Mouse (Mus musculus) midbrain, embryonic 12.5 days (tissue): ENCODE data around the gene Irgq. TPM values are rescaled to one million over a fixed set of nuclear protein-coding genes. Genes with fewer than 3 reads are reported as not detected.
"Not testable (repeated sequence)": the region's sequence is repeated elsewhere in the genome, so short reads cannot be mapped to it uniquely, and the experiment has no call there.

Experiments
- ATAC-seq: fragments of 200-750 bp; cut with Nextera tagmentation; 2 replicates; pipeline ENCODE4 v1.8.0; 2017; ENCODE audit warnings: low read depth, moderate TSS enrichment, moderate library complexity; ENCODE audit not compliant: low FRiP score
- H3K27ac ChIP-seq: fragments of 300-500 bp; sonication (generic); replicated peaks from 2 replicates; pipeline ENCODE4 v1.5.1; 2016; ENCODE audit warnings: mild to moderate bottlenecking
- H3K27me3 ChIP-seq: fragments of 300-500 bp; sonication (generic); 2 replicates; pipeline ENCODE4 v1.6.1; 2016; ENCODE audit warnings: mild to moderate bottlenecking
- H3K36me3 ChIP-seq: fragments of 300-500 bp; sonication (generic); 2 replicates; pipeline ENCODE4 v1.6.1; 2016
- H3K4me1 ChIP-seq: fragments of 300-500 bp; sonication (generic); 2 replicates; pipeline ENCODE4 v1.6.1; 2016
- H3K4me2 ChIP-seq: fragments of 300-500 bp; sonication (generic); replicated peaks from 2 replicates; pipeline ENCODE4 v1.6.1; 2016; ENCODE audit warnings: mild to moderate bottlenecking, moderate library complexity
- H3K4me3 ChIP-seq: fragments of 300-500 bp; sonication (generic); 2 replicates; pipeline ENCODE4 v1.5.1; 2016; ENCODE audit warnings: mild to moderate bottlenecking
- H3K9ac ChIP-seq: fragments of 300-500 bp; sonication (generic); replicated peaks from 2 replicates; pipeline ENCODE4 v1.6.1; 2016; ENCODE audit warnings: mild to moderate bottlenecking, moderate library complexity
- H3K9me3 ChIP-seq: fragments of 300-500 bp; sonication (generic); 2 replicates; pipeline ENCODE4 v1.6.1; 2016; ENCODE audit warnings: mild to moderate bottlenecking
- WGBS: fragments of 180-500 bp; shearing (Covaris S2); methylation state at CpG from one replicate; pipeline ENCODE4 v1.1.7; 2016; 5-methylcytosine and 5-hydroxymethylcytosine counted together
- polyA plus RNA-seq: library from polyadenylated mRNA; unstranded; fragments of >200 nt; fragmentation: Nextera tagmentation; extraction: Ambion mirVana; gene quantifications from 2 replicates; pipeline ENCODE4 v1.2.1, GENCODE M21; 2016

Irgq gene
- polyA plus RNA-seq, 1 experiment from 2014 or later, result 30.4 TPM

- Histone ChIP-seq H3K4me1 (peaks cover 39% of the 10 kb centered on the region), H3K36me3 (peaks cover 42% of the 10 kb centered on the region), H3K9ac (no peak overlapping the region), H3K4me2 (no peak overlapping the region), H3K4me3 (no peak overlapping the region), H3K9me3 (peaks cover 3% of the 10 kb centered on the region; the same call in 1 of the 2 replicates), H3K27me3 (peaks cover 42% of the 10 kb centered on the region), H3K27ac (no peak overlapping the region)
- no peak for ATAC-seq
- WGBS, result 32% methylated on average over 7 of the region's 7 CpGs
Measured at GRCm38 (mm10) chr7:24500929-24501328, 29.6 kb upstream of the Irgq start.

DNA sequence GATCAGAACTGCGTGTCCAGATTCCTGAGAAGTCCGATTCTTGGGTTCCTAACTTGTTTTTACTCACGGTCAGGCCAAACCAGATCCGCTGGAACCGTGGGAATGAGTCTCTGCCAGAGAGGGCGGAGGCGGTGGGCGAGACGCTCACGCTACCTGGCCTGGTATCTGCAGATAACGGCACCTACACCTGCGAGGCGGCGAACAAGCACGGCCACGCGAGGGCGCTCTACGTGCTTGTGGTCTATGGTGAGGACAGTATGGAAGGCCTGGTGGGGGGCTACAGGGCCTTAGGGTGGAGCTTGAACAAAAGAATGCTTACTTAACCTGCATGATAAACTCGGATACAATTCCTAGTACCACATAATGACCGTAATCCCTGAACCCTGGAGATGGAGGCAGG is 29.0 kb upstream of the Irgq start:
- ATAC-seq, result no peak
- Histone ChIP-seq H3K27me3 (peaks cover 42% of the 10 kb centered on the region), H3K4me3 (no peak overlapping the region), H3K9me3 (peaks cover 3% of the 10 kb centered on the region; the same call in 1 of the 2 replicates), H3K27ac (no peak overlapping the region), H3K4me1 (peaks cover 45% of the 10 kb centered on the region), H3K9ac (no peak overlapping the region), H3K36me3 (peaks cover 42% of the 10 kb centered on the region), H3K4me2 (no peak overlapping the region)
- WGBS, result 51% methylated on average over 21 of the region's 21 CpGs

DNA sequence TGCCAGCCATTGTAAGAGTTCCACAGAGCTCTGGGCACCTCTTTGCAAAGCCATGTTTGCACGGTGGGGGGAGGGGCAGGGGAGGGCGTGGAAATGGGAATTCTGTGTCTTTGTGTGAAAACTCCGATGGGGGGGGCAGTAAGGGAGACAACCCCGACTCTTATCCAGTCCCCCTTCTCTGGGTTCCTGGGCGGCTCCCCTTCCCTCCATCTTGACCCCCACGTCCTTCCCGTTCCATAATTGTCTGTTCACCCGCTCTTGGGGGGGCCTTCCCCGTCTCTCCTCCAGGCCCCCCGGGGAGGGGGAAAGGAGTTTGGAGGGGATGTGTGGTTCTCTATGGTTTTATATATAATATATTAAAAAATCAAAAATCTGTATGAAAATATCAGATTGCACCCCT is 26.5 kb upstream of the Irgq start:
- Histone ChIP-seq H3K4me3 (no peak overlapping the region), H3K36me3 (peaks cover 42% of the 10 kb centered on the region), H3K9me3 (peaks cover 3% of the 10 kb centered on the region; the same call in 1 of the 2 replicates), H3K4me1 (peaks cover 51% of the 10 kb centered on the region), H3K27me3 (peaks cover 28% of the 10 kb centered on the region), H3K27ac (no peak overlapping the region), H3K9ac (no peak overlapping the region), H3K4me2 (peak overlapping the region; percentile 9; the same call in 1 of the 2 replicates)
- WGBS, result 27% methylated on average over 10 of the region's 10 CpGs
- no peak for ATAC-seq

DNA sequence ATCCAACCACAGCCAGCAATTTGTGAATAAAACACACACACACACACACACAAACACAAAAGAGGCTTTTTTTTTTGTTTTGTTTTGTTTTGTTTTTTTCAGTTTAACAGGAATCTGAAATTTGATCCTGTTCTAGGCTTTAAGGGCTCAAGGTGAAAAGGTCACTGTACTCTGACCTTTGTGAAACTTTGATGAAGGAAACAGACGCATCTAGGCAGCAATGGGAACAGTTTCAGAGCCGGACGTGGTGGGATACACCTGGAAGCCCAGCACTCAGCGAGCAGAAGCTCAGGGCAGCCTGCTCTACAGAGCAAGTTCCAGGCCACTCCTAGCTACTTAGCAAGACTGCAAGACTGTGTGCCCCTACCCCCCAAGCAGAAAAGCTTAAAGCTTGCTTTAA is 25.6 kb upstream of the Irgq start:
- Histone ChIP-seq H3K9me3 (peaks cover 3% of the 10 kb centered on the region; the same call in 1 of the 2 replicates), H3K36me3 (peaks cover 36% of the 10 kb centered on the region), H3K4me1 (peaks cover 46% of the 10 kb centered on the region), H3K4me2 (no peak overlapping the region), H3K27ac (peak overlapping the region; percentile 100; the same call in 1 of the 2 replicates), H3K27me3 (peaks cover 20% of the 10 kb centered on the region), H3K9ac (0 out of 2 replicates have a peak overlapping the region, but pooled peaks have one; percentile 84), H3K4me3 (no peak overlapping the region)
- 11% methylated on average over 4 of the region's 4 CpGs for whole genome bisulfite sequencing
- ATAC-seq, result no peak

GRCm38 (mm10) chr7:24505447-24506064 is 24.9 kb upstream of the Irgq start:
- peak overlapping the region; percentile 61 for H3K4me3 ChIP-seq

DNA sequence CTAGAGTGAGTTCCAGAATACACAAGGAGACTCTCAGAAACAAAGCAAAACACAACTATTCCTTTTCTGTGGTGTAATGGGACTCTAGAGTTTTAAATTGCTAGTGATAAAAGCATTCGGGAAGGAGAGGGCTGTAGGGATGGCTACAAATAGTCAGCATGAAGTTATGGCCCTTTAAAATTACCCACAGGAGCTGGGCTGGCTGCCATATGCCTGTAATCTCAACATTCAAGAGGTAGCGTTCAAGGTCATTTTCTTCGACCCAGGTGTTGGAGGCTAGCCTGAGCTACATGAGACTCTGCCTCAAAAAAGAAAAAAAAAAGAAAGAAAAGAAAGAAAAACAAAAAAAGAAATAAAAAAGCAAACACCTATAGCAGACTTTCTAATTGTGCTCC is 24.4 kb upstream of the Irgq start:
- 11% methylated on average over 3 of the region's 3 CpGs for WGBS
- Histone ChIP-seq H3K9ac (peak overlapping the region; percentile 84), H3K36me3 (peaks cover 33% of the 10 kb centered on the region), H3K27ac (peak overlapping the region; percentile 100), H3K27me3 (0 out of 2 replicates have a peak, but pooled peaks cover 9% of the 10 kb centered on the region), H3K9me3 (no peaks in the 10 kb centered on the region), H3K4me2 (peak overlapping the region; percentile 84), H3K4me1 (peaks cover 44% of the 10 kb centered on the region), H3K4me3 (peak overlapping the region; percentile 61)
- no peak for ATAC-seq

More at GRCm38 (mm10) chr7:24505447-24506064, 24.9 kb upstream of the Irgq start:
- 12% methylated on average over 15 of the region's 15 CpGs for WGBS
- Histone ChIP-seq H3K27ac (peak overlapping the region; percentile 100), H3K9me3 (peaks cover 1% of the 10 kb centered on the region; the same call in 1 of the 2 replicates), H3K4me1 (peaks cover 44% of the 10 kb centered on the region), H3K36me3 (peaks cover 33% of the 10 kb centered on the region), H3K9ac (peak overlapping the region; percentile 84), H3K27me3 (peaks cover 13% of the 10 kb centered on the region; the same call in 1 of the 2 replicates), H3K4me2 (peak overlapping the region; percentile 84)
- no peak for ATAC-seq

DNA sequence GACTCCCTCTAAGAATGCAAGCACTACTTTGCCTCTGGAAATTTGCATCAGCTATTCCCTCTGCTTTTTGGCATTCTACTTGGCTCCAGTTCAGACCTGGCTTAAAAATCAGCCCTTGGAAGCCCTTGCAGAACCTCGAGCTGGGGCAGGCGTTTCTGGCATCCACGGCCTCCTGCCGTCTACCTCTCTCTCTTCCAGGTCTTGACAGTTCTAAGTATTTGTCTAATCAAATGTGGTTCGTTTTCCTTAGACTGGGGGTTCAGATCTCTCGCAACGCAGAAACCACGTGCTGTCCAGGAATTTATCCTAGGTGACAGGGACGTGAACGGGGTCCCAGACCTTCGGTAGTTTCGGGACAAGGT is 24.0 kb upstream of the Irgq start:
- peaks cover 33% of the 10 kb centered on the region for H3K36me3 ChIP-seq
- H3K9me3 ChIP-seq, result no peaks in the 10 kb centered on the region
- ATAC-seq, result peak; percentile 2; the same call in 1 of the 2 replicates
- peak overlapping the region; percentile 84 for H3K9ac ChIP-seq
- H3K27me3 ChIP-seq, result 0 out of 2 replicates have a peak, but pooled peaks cover 9% of the 10 kb centered on the region
- peaks cover 44% of the 10 kb centered on the region for H3K4me1 ChIP-seq
- H3K4me3 ChIP-seq, result peak overlapping the region; percentile 61
- H3K27ac ChIP-seq, result peak overlapping the region; percentile 100
- under 1% methylated on average over 12 of the region's 12 CpGs for WGBS
- H3K4me2 ChIP-seq, result peak overlapping the region; percentile 84

DNA sequence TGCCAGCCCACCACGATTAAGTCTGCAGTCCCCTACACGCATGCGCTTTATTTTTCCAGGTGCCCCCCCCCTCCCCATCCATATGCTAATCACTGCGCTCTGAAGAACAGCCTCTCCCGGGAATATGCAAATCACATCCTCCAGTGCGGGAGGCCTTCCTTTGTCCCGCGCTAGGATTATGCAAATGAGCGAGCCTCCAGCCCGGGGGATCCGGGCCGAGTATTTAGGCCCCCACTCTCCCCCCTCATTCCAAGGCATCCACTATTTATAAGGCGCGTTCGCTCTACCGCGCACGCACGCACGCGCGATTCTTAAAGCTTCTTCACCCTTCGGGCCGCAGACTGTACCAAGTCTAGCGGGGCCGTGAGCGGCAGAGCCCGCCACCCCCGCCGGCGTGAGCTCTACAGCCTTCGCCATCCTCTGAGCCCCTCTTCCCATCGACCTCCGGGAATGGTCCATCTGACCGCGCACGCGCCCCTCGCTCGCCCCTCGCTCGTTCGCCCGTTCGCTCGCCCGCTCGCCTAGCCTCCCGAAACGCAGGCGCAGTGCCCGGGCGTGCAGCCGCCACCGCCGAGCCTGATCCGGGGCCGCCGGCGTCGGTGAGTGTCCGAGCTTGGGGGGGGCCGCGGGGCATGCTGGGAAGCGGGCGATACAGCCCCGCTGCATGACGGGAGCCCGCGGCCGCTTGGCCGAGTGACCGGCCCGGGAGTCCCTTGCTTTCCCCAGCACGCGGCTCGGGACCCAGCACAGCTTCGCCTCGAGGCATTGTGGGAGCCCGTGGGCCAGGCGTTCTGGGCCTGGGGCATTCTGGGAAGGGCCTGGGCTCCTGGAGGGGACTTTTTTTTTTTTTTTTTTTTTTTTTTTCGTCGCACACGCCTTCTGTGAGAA is 23.4 kb upstream of the Irgq start, which contains the start of gene Zfp428:
TSS of gene Zfp428 (plus strand) at position 169 of the 888 bp plus-strand sequence.
- peak within 1 kb of the TSS; percentile 84 for H3K9ac ChIP-seq
- 0 out of 2 replicates have a peak, but pooled peaks cover 8% of the 10 kb centered on the region for H3K27me3 ChIP-seq
- H3K4me3 ChIP-seq, result peak within 1 kb of the TSS; percentile 61
- peaks cover 44% of the 10 kb centered on the region for H3K4me1 ChIP-seq
- ATAC-seq, result peak; percentile 90
- peaks cover 33% of the 10 kb centered on the region for H3K36me3 ChIP-seq
- under 1% methylated on average over 83 of the region's 84 CpGs for WGBS
- peak within 1 kb of the TSS; percentile 84 for H3K4me2 ChIP-seq
- H3K9me3 ChIP-seq, result no peaks in the 10 kb centered on the region
- peak within 1 kb of the TSS; percentile 100 for H3K27ac ChIP-seq

- peaks cover 33% of the 10 kb centered on the region for H3K36me3 ChIP-seq
- 0 out of 2 replicates have a peak, but pooled peaks cover 3% of the 10 kb centered on the region for H3K27me3 ChIP-seq
- H3K4me3 ChIP-seq, result peak overlapping the region; percentile 61
- peak; percentile 8 for ATAC-seq
- 2% methylated on average over 20 of the region's 20 CpGs for WGBS
- no peaks in the 10 kb centered on the region for H3K9me3 ChIP-seq
- H3K27ac ChIP-seq, result peak overlapping the region; percentile 100
- peaks cover 44% of the 10 kb centered on the region for H3K4me1 ChIP-seq
- peak overlapping the region; percentile 84 for H3K4me2 ChIP-seq
- H3K9ac ChIP-seq, result peak overlapping the region; percentile 84
Measured at GRCm38 (mm10) chr7:24507726-24508114, 22.8 kb upstream of the Irgq start.

DNA sequence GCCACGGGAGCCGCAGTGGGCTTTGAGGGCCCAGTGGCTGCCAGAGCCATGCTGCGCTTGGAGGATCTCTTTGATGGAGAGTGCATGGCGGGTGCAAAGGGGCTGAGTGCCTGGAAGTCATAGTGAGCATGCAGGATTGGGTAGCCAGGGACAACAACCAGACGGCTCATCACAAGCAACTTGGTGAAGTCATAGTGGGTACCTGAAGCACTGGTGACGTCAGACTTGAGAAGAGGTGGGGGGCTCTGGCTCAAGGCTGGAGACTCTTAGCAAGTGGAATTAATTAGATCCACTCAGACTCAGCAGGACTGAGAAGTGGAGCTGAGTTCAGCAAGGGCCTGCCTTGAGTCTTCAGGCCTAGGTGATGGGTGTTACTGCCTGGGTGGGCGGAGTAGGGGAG is 18.1 kb upstream of the Irgq start, which contains the start of gene AC161166.1:
TSS of gene AC161166.1 (minus strand) at position 101 of the 400 bp plus-strand sequence.
- no peaks in the 10 kb centered on the region for H3K27me3 ChIP-seq
- H3K36me3 ChIP-seq, result peaks cover 64% of the 10 kb centered on the region
- H3K27ac ChIP-seq, result no peak within 1 kb of the TSS
- no peak for ATAC-seq
- 87% methylated on average over 7 of the region's 7 CpGs for WGBS
- peaks cover 13% of the 10 kb centered on the region for H3K4me1 ChIP-seq
- H3K9ac ChIP-seq, result no peak within 1 kb of the TSS; the same call in 1 of the 2 replicates
- H3K4me2 ChIP-seq, result no peak within 1 kb of the TSS; the same call in 1 of the 2 replicates
- H3K9me3 ChIP-seq, result no peaks in the 10 kb centered on the region
- H3K4me3 ChIP-seq, result no peak within 1 kb of the TSS

DNA sequence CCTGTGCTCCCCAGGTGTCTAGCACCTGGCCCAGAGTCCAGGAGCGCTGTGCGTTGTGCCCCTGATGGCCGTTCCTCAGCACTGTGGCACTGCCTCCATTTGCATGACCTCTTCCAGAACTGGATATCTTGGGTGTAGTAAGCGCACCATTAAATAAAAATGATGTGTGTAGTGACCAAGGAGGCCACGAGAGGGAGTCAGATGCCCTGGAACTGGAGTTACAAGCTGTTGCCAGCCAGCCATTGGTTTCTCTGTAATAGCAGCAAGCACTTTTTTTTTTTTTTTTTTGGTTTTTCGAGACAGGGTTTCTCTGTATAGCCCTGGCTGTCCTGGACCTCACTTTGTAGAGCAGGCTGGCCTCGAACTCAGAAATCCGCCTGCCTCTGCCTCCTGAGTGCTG is 14.2 kb upstream of the Irgq start:
- H3K27me3 ChIP-seq, H3K9ac ChIP-seq, H3K27ac ChIP-seq, ATAC-seq, H3K4me2 ChIP-seq, H3K9me3 ChIP-seq, H3K4me3 ChIP-seq, H3K4me1 ChIP-seq: not testable (repeated sequence)
- 65% methylated on average over 8 of the region's 8 CpGs for whole genome bisulfite sequencing
- H3K36me3 ChIP-seq, result peaks cover 72% of the 10 kb centered on the region
